Mouse (Mus musculus) heart, embryonic 13.5 days (tissue): ENCODE results near the gene Nup153. TPM values are rescaled to one million over a fixed set of nuclear protein-coding genes. Genes with fewer than 3 reads are reported as not detected.
A peak's percentile ranks its signal among the peaks of the same experiment; 100 is the strongest.

Experiments used
- ATAC-seq: fragments of 200-750 bp; cut with Nextera tagmentation; 2 replicates; pipeline ENCODE4 v1.8.0; 2017; ENCODE audit warnings: moderate TSS enrichment; ENCODE audit not compliant: insufficient number of reproducible peaks, low FRiP score, low TSS enrichment; ENCODE audit errors: extremely low read depth
- H3K27ac ChIP-seq: fragments of 300-500 bp; sonication (generic); replicated peaks from 2 replicates; pipeline ENCODE4 v1.5.1; 2015; ENCODE audit warnings: moderate library complexity, mild to moderate bottlenecking, inconsistent platforms
- H3K27me3 ChIP-seq: fragments of 300-500 bp; sonication (generic); replicated peaks from 2 replicates; pipeline ENCODE4 v1.6.1; 2015; ENCODE audit warnings: mild to moderate bottlenecking, inconsistent platforms
- H3K36me3 ChIP-seq: fragments of 300-500 bp; sonication (generic); 2 replicates; pipeline ENCODE4 v1.6.1; 2015; ENCODE audit warnings: mild to moderate bottlenecking, inconsistent platforms
- H3K4me1 ChIP-seq: fragments of 300-500 bp; sonication (generic); 2 replicates; pipeline ENCODE4 v1.6.1; 2015; ENCODE audit warnings: inconsistent platforms
- H3K4me2 ChIP-seq: fragments of 300-500 bp; sonication (generic); 2 replicates; pipeline ENCODE4 v1.6.1; 2015; ENCODE audit warnings: inconsistent platforms, mild to moderate bottlenecking, moderate library complexity
- H3K4me3 ChIP-seq: fragments of 300-500 bp; sonication (generic); 2 replicates; pipeline ENCODE4 v1.5.1; 2015; ENCODE audit warnings: moderate library complexity, mild to moderate bottlenecking, inconsistent platforms
- H3K9ac ChIP-seq: fragments of 300-500 bp; sonication (generic); 2 replicates; pipeline ENCODE4 v1.6.1; 2015; ENCODE audit warnings: inconsistent platforms, mild to moderate bottlenecking, moderate library complexity
- H3K9me3 ChIP-seq: fragments of 300-500 bp; sonication (generic); 2 replicates; pipeline ENCODE4 v1.6.1; 2016; ENCODE audit warnings: inconsistent platforms
- WGBS: fragments of 180-500 bp; shearing (Covaris S2); methylation state at CpG from one replicate; pipeline ENCODE4 v1.1.7; 2015; ENCODE audit warnings: mixed read lengths; 5-methylcytosine and 5-hydroxymethylcytosine counted together
- polyA plus RNA-seq: library from polyadenylated mRNA; unstranded; fragments of >200 nt; fragmentation: Nextera tagmentation; extraction: Ambion mirVana; gene quantifications from 2 replicates; pipeline ENCODE4 v1.2.1, GENCODE M21; 2015

Nup153 gene
- polyA plus RNA-seq, 1 experiment from 2014 or later: 13.2 TPM

DNA sequence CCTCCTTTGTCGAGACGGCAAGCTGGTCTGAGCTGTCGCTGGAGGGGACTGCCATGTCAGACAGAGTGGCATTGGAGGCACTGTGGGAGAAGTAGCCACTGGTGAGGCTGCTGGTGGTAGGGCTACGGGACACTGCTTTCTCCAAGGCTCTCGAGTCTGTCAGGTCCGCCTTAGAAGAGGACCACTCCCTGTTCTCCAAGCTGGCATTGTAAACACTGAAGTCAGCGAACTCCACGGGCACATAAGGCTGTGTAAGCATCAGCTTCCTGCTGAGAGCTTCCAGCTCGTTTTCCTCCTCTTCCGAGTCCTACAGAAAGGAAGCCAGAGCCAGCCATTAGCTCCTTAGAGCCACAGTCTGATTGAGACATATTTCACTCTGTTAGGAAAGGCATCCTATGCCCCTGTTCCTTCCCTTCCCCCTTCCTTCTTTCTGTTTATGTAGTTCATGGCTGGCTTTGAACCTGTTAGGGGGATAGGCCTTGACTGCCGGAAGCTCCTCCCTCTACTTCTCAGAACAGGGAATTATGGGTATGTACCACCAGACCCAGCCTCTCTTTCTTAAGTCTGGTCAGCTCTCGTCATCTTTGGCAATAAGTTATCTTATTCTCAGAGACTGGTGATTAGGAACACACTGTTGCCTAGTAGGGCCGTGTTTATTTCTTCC is 25.0 kb upstream of the Nup153 start:
- Histone ChIP-seq H3K36me3 (peaks cover 65% of the 10 kb centered on the region), H3K9ac (no peak overlapping the region), H3K4me3 (no peak overlapping the region), H3K9me3 (no peaks in the 10 kb centered on the region), H3K27ac (no peak overlapping the region), H3K27me3 (no peaks in the 10 kb centered on the region), H3K4me2 (no peak overlapping the region), H3K4me1 (0 out of 2 replicates have a peak, but pooled peaks cover 4% of the 10 kb centered on the region)
- WGBS: 76% methylated on average over 13 of the region's 13 CpGs
- ATAC-seq: no peak

DNA sequence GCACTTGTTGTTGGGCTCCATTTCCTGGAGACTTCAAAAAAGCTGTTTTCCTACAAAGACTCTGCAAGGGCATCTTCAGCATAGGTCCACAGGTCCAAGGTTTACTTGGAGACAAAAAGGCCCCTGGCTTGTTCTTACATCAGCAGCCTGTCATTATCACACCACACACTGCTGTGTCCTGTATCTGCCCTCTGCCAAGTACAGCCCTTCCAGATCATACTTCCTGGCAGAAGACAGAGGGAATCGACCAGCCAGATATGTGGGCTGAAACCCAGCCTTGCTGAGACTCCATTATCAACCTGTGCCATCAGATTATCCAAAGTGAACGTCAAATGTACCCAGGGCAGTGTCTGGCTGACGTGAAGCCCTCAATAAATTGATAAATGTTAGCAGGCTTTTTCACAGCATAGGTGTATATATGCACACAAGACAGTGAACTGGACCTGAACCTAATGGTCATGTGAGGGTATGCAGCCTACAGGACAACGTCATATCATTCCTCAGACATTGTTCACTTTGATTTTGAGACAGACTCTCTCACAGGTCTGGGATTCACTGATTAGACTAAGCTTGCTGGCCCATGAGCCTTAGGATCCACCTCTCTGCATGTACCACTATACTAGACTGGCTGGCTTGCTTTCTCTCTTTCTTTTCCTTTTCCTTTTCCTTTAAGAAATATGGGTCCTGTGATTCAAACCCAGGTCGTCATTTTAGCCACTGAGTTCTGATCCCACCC is 20.6 kb upstream of the Nup153 start:
- Histone ChIP-seq H3K4me2 (no peak overlapping the region), H3K27ac (no peak overlapping the region), H3K36me3 (peaks cover 44% of the 10 kb centered on the region), H3K4me3 (no peak overlapping the region), H3K27me3 (no peaks in the 10 kb centered on the region), H3K9me3 (no peaks in the 10 kb centered on the region), H3K4me1 (peaks cover 10% of the 10 kb centered on the region), H3K9ac (no peak overlapping the region)
- 46% methylated on average over 5 of the region's 5 CpGs for WGBS
- ATAC-seq: no peak

DNA sequence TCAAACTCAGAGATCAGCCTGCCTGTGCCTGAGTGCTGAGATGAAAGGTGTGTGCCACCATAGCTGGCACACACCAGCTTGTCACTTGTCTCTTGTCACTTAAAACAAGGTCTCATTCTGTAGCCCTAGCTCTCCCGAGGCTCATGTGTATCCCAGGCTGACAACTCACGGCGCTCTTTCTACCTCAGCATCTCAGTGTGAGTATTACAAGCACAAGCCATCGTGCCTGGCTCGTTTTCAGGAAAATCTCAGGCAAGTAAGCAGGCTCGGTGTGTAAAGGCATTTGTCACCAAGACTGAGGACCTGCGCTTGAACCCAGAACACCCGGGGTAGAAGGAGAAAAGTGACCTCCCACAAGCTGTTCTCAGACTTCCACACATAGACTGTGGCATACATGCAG is 16.1 kb upstream of the Nup153 start:
- H3K4me2 ChIP-seq: no peak overlapping the region
- H3K27me3 ChIP-seq: no peaks in the 10 kb centered on the region
- peaks cover 12% of the 10 kb centered on the region for H3K4me1 ChIP-seq
- WGBS: 72% methylated on average over 8 of the region's 8 CpGs
- H3K9ac ChIP-seq: no peak overlapping the region
- H3K27ac ChIP-seq: no peak overlapping the region
- H3K36me3 ChIP-seq: peaks cover 6% of the 10 kb centered on the region; the same call in 1 of the 2 replicates
- ATAC-seq: no peak
- H3K9me3 ChIP-seq: no peaks in the 10 kb centered on the region
- H3K4me3 ChIP-seq: no peak overlapping the region

DNA sequence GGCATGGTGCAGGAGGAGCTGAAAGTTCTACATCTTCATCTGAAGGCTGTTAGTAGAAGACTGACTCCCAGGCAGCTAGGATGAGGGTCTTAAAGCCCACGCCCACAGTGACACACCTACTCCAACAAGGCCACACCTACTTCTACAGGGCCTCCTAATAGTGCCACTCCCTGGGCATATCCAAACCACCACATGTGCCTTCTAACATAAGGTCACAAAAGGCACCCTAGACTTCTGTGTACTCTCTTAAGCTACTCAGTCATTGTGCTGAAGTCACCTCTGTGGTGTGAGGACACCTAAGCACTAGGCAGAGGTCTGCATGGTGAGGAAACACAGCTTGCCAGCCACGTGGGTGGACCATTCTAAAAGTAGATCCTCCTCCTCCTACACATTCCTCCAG is 14.6 kb upstream of the Nup153 start:
- H3K4me2 ChIP-seq: no peak overlapping the region
- H3K27ac ChIP-seq: no peak overlapping the region
- H3K4me1 ChIP-seq: peaks cover 8% of the 10 kb centered on the region
- no peak overlapping the region for H3K4me3 ChIP-seq
- no peaks in the 10 kb centered on the region for H3K36me3 ChIP-seq
- 51% methylated on average over 2 of the region's 2 CpGs for WGBS
- no peaks in the 10 kb centered on the region for H3K27me3 ChIP-seq
- no peaks in the 10 kb centered on the region for H3K9me3 ChIP-seq
- H3K9ac ChIP-seq: no peak overlapping the region
- ATAC-seq: no peak

DNA sequence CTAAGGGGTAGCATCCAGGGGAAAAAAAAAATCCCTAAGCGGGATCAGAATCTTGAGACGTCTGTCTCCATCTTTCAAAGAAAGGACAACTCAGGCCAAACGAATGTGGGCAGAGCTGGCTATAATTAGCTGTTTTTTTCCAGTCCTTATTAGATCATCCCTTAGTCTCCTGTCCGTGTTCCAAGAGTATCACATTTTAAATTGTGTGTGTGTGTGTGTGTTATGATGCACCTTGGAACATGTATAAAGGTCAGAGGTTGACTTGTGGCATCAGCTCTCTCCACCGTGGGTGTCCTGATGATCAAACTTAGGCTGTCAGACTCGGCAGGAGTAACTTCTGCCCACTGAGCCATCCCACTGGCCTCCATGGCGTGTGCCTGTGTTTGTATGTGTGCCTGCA is 11.7 kb upstream of the Nup153 start:
- no peak for ATAC-seq
- H3K36me3 ChIP-seq: no peaks in the 10 kb centered on the region
- H3K27ac ChIP-seq: no peak overlapping the region
- no peaks in the 10 kb centered on the region for H3K9me3 ChIP-seq
- H3K4me3 ChIP-seq: no peak overlapping the region
- H3K4me1 ChIP-seq: peaks cover 8% of the 10 kb centered on the region
- no peak overlapping the region for H3K4me2 ChIP-seq
- H3K27me3 ChIP-seq: no peaks in the 10 kb centered on the region
- no peak overlapping the region for H3K9ac ChIP-seq
- 64% methylated on average over 7 of the region's 7 CpGs for WGBS

DNA sequence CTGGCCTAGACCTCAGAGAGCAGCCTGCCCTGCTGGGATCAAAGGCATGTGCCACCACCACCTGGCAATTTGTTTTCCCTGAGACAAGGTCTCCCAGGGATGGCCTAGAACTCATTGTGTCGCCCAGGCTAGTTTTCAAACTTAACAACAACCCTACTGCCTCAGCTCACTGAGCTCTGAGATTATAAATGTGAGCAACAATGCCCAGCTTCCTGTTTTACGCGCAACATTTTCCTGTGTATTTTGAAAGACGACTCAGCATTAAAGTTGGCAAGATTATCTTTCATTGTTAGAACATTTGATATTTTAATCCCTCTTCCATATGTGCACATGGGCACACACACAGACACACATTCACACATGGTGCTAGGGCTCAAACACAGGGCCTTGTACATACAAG is 9.7 kb upstream of the Nup153 start:
- Histone ChIP-seq H3K36me3 (no peaks in the 10 kb centered on the region), H3K9ac (no peak overlapping the region), H3K4me2 (no peak overlapping the region), H3K4me1 (peaks cover 8% of the 10 kb centered on the region), H3K27me3 (no peaks in the 10 kb centered on the region), H3K4me3 (no peak overlapping the region), H3K27ac (no peak overlapping the region), H3K9me3 (no peaks in the 10 kb centered on the region)
- no peak for ATAC-seq
- 71% methylated on average over 4 of the region's 4 CpGs for WGBS

DNA sequence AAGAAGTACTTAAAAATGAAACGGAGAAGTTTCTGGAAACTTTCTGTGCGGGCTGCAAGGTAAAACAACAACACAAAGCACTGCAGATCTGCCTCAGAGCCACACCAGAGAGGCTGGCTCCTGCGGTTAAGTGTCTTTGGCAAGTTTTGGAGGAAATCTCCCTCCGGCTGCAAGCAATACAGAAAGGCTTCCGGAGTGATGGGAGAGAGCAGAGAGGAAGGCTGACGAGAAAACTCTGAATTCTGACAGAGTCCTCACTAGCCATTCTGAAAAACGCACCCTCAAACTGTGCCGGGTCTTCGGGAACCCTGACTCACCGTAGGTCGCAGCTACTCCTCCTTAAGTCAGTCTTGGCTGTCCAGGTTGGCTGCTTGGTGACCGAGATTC is 8.7 kb upstream of the Nup153 start:
- no peak for ATAC-seq

DNA sequence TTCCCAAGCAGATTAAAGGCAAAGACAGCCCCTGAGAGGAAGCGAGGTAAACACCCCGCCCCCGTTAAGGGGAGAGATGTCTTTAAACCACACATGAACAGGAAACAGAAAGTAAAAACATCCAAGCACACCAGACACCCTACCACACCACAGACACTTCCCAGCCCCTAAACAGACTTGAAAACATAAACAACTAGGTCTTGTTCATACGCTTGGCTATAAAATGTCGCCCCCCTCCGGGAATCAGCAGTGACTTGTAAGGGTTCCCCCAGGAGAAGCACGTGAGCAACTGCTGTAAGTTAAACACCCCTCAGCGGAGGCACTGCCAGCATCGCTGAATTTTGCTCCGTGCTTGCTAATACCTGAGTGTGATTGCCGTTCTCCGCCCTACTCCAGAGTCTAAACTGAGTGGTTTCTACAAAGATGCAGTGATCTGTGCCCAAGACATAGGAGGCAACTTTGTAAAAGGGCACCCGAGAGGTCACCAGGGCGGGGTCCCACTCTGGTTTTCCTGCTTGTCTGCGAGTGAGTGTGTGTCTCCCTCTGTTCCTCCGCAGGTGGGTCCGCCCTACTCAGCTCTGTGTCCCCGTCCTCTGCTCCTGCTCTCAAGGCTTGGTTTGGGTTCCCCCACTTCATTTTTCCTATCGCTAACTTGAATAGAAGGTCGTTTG is 8.2 kb upstream of the Nup153 start:
- H3K9me3 ChIP-seq: no peaks in the 10 kb centered on the region
- H3K9ac ChIP-seq: peak overlapping the region; percentile 84
- under 1% methylated on average over 20 of the region's 20 CpGs for WGBS
- no peaks in the 10 kb centered on the region for H3K27me3 ChIP-seq
- H3K36me3 ChIP-seq: no peaks in the 10 kb centered on the region
- H3K4me3 ChIP-seq: peak overlapping the region; percentile 68
- H3K4me2 ChIP-seq: peak overlapping the region; percentile 96
- peak overlapping the region; percentile 3; the same call in 1 of the 2 replicates for H3K27ac ChIP-seq
- ATAC-seq: peak; percentile 68; the same call in 1 of the 2 replicates
- H3K4me1 ChIP-seq: peaks cover 6% of the 10 kb centered on the region

More for the DNA sequence above, 8.7 kb upstream of the Nup153 start:
- peak overlapping the region; percentile 96 for H3K4me2 ChIP-seq
- no peaks in the 10 kb centered on the region for H3K9me3 ChIP-seq
- no peaks in the 10 kb centered on the region for H3K27me3 ChIP-seq
- H3K36me3 ChIP-seq: no peaks in the 10 kb centered on the region
- H3K27ac ChIP-seq: peak overlapping the region; percentile 3; the same call in 1 of the 2 replicates
- peak overlapping the region; percentile 84 for H3K9ac ChIP-seq
- 2% methylated on average over 12 of the region's 12 CpGs for WGBS
- peaks cover 6% of the 10 kb centered on the region for H3K4me1 ChIP-seq
- H3K4me3 ChIP-seq: peak overlapping the region; percentile 68

DNA sequence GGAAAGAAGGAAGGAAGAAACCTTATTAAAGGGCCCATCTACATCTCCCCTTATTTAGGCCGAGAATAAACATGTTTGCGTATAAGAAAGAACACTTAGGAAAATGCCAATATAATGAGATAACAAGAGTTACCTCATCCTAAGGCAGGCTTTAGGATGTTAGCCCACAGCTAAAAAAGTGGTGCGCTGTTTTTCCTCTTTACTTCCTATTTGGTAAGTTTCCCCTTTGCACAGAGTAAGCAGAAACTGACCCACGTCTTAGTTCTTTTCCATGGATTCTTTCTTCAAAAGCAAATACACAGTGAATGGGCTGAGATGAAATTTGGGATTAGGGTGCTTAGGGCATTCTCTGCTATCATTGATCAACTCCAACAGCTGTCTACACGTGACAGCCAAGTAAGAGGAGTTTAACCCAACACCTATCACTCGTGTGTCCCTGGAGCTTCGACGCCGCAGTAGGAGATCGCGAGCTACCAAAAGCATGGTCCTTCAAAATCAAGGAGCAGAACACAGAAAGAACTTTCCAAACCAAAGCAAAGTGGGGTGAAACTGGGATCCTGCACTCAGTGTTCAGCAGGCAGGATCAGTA is 7.6 kb upstream of the Nup153 start:
- H3K36me3 ChIP-seq: no peaks in the 10 kb centered on the region
- no peaks in the 10 kb centered on the region for H3K27me3 ChIP-seq
- H3K27ac ChIP-seq: 0 out of 2 replicates have a peak overlapping the region, but pooled peaks have one; percentile 3
- peak overlapping the region; percentile 84 for H3K9ac ChIP-seq
- ATAC-seq: no peak
- H3K4me3 ChIP-seq: peak overlapping the region; percentile 68
- H3K4me1 ChIP-seq: peaks cover 6% of the 10 kb centered on the region
- H3K4me2 ChIP-seq: peak overlapping the region; percentile 96
- 35% methylated on average over 11 of the region's 11 CpGs for WGBS
- H3K9me3 ChIP-seq: no peaks in the 10 kb centered on the region

DNA sequence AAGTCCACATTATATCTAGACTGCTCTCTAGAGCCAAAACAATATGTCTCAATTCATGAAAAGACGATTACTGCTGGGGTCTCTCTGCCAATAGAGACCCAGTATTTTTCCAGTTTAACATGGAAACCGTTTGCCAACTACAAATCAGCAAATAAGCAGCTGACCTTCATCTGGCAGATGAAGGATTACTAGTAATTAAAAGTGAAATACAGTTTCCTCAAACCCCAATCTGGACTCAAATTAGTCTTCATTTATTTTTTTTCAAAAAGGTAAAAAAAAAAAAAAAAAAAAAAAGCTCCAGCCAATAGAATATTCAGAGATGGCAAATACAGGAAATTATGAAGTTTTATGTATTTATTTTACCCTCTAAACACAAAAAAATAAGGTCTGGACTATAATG is 2.3 kb upstream of the Nup153 start:
- Histone ChIP-seq H3K4me2 (no peak overlapping the region), H3K4me3 (no peak overlapping the region), H3K27ac (no peak overlapping the region), H3K27me3 (no peaks in the 10 kb centered on the region), H3K9ac (no peak overlapping the region), H3K9me3 (no peaks in the 10 kb centered on the region), H3K36me3 (no peaks in the 10 kb centered on the region), H3K4me1 (peaks cover 14% of the 10 kb centered on the region)
- WGBS: 63% methylated on average over 2 of the region's 2 CpGs
- no peak for ATAC-seq

DNA sequence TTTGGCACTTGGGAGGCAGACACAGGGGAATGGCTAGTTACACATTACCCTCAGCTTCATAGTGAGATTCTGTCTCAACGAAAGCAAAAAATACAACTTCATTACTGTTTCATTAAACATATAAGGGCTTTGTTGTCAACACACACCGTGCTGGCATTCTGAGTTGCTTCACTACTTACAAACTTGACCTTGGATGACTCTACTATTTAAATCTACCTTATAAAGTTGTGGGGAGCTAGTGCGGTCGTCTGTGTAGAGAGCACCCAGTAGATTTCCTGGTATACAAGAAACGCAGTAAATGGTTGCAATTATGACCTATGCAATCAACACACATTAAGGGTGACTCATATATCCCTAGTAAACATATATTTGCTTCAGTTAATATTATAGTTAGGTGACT is 671 bp upstream of the Nup153 start:
- no peaks in the 10 kb centered on the region for H3K36me3 ChIP-seq
- peak overlapping the region; percentile 83 for H3K9ac ChIP-seq
- H3K4me1 ChIP-seq: peaks cover 23% of the 10 kb centered on the region
- 29% methylated on average over 5 of the region's 5 CpGs for WGBS
- no peak for ATAC-seq
- peak overlapping the region; percentile 84 for H3K4me3 ChIP-seq
- H3K4me2 ChIP-seq: peak overlapping the region; percentile 72
- H3K27me3 ChIP-seq: no peaks in the 10 kb centered on the region
- peak overlapping the region; percentile 97 for H3K27ac ChIP-seq
- H3K9me3 ChIP-seq: no peaks in the 10 kb centered on the region
